Mouse (Mus musculus): ENCODE measurements around the gene Lrrc8a. TPM values are rescaled to one million over a fixed set of nuclear protein-coding genes. Genes with fewer than 3 reads are reported as not detected.

Gene Lrrc8a
- 10 to 100 TPM in 1 of 2 experiments, 1 to 10 TPM in 1; 3.1 to 16.0 TPM for polyA plus RNA-seq (2012; fragmentation: generic; extraction: Trizol)

GRCm38 (mm10) chr2:30237199-30237880 is at the start of gene Lrrc8a:
TSS of gene Lrrc8a (plus strand) at chr2:30237715.

GRCm38 (mm10) chr2:30205629-30206357 is 31.7 kb upstream of the Lrrc8a start, which contains the start of gene Kyat1:
TSS of gene Kyat1 (minus strand) at chr2:30205847.

GRCm38 (mm10) chr2:30240267-30240666 is 2.8 kb downstream of the Lrrc8a start, which contains the start of gene Gm28035:
TSS of gene Gm28035 (plus strand) at chr2:30240567.

GRCm38 (mm10) chr2:30265767-30266253 is 28.3 kb downstream of the Lrrc8a start, which contains the start of gene Phyhd1:
TSS of gene Phyhd1 (plus strand) at chr2:30266203.

GRCm38 (mm10) chr2:30280743-30281142 is 43.2 kb downstream of the Lrrc8a start, which contains the start of gene Gm28038:
TSS of gene Gm28038 (plus strand) at chr2:30281043.

GRCm38 (mm10) chr2:30286192-30287026 is 48.9 kb downstream of the Lrrc8a start, which contains the start of the genes Dolk and Nup188:
TSS of gene Dolk (minus strand) at chr2:30286334.
TSS of gene Nup188 (plus strand) at chr2:30286397.

Other genes with a start within 250 kb of the Lrrc8a start
- 10 to 100 TPM; 24.5 to 44.4 TPM for gene Wdr34, start 188.8 kb upstream of the Lrrc8a start, polyA plus RNA-seq (2012; fragmentation: generic; extraction: Trizol)
- gene Set, start 180.3 kb upstream of the Lrrc8a start, polyA plus RNA-seq (2012; fragmentation: generic; extraction: Trizol), result 10 to 100 TPM; 40.5 to 75.5 TPM
- gene Pkn3, start 160.0 kb upstream of the Lrrc8a start, polyA plus RNA-seq (2012; fragmentation: generic; extraction: Trizol), result 10 to 100 TPM in 1 of 2 experiments, 1 to 10 TPM in 1; 4.4 to 10.5 TPM
- gene Zdhhc12, start 144.1 kb upstream of the Lrrc8a start, polyA plus RNA-seq (2012; fragmentation: generic; extraction: Trizol), result 10 to 100 TPM; 14.7 to 19.7 TPM
- 10 to 100 TPM in 1 of 2 experiments, 1 to 10 TPM in 1; 4.4 to 21.5 TPM for gene Zer1, start 113.1 kb upstream of the Lrrc8a start, polyA plus RNA-seq (2012; fragmentation: generic; extraction: Trizol)
- 10 to 100 TPM; 13.9 to 25.8 TPM for gene Tbc1d13, start 104.0 kb upstream of the Lrrc8a start, polyA plus RNA-seq (2012; fragmentation: generic; extraction: Trizol)
- gene Endog, start 66.2 kb upstream of the Lrrc8a start, polyA plus RNA-seq (2012; fragmentation: generic; extraction: Trizol), result 10 to 100 TPM; 10.4 to 13.7 TPM
- 10 to 100 TPM; 26.1 to 26.9 TPM for gene Spout1, start 59.3 kb upstream of the Lrrc8a start, polyA plus RNA-seq (2012; fragmentation: generic; extraction: Trizol)
- gene Kyat1, start 31.9 kb upstream of the Lrrc8a start, polyA plus RNA-seq (2012; fragmentation: generic; extraction: Trizol), result 1 to 10 TPM; 1.1 to 5.2 TPM
- gene Gm28035, start 2.9 kb downstream of the Lrrc8a start, polyA plus RNA-seq (2012; fragmentation: generic; extraction: Trizol), result under 1 TPM in 1 of 2 experiments, not detected in 1; 0.93 TPM
- 10 to 100 TPM in 1 of 2 experiments, 1 to 10 TPM in 1; 1.5 to 68.0 TPM for gene Phyhd1, start 28.5 kb downstream of the Lrrc8a start, polyA plus RNA-seq (2012; fragmentation: generic; extraction: Trizol)
- gene Gm28038, start 43.3 kb downstream of the Lrrc8a start, polyA plus RNA-seq (2012; fragmentation: generic; extraction: Trizol), result under 1 TPM in 1 of 2 experiments, not detected in 1; 0.13 TPM
- gene Dolk, start 48.6 kb downstream of the Lrrc8a start, polyA plus RNA-seq (2012; fragmentation: generic; extraction: Trizol), result 10 to 100 TPM; 17.9 to 22.9 TPM
- 10 to 100 TPM; 20.9 to 25.4 TPM for gene Nup188, start 48.7 kb downstream of the Lrrc8a start, polyA plus RNA-seq (2012; fragmentation: generic; extraction: Trizol)
- gene Sh3glb2, start 121.6 kb downstream of the Lrrc8a start, polyA plus RNA-seq (2012; fragmentation: generic; extraction: Trizol), result 10 to 100 TPM; 66.1 to 76.8 TPM
- gene Miga2, start 126.5 kb downstream of the Lrrc8a start, polyA plus RNA-seq (2012; fragmentation: generic; extraction: Trizol), result 10 to 100 TPM; 11.1 to 13.4 TPM
- 10 to 100 TPM in 1 of 2 experiments, 1 to 10 TPM in 1; 6.2 to 11.9 TPM for gene Dolpp1, start 154.5 kb downstream of the Lrrc8a start, polyA plus RNA-seq (2012; fragmentation: generic; extraction: Trizol)
- 10 to 100 TPM; 18.0 to 41.9 TPM for gene Crat, start 178.1 kb downstream of the Lrrc8a start, polyA plus RNA-seq (2012; fragmentation: generic; extraction: Trizol)
- 100 to 1,000 TPM; 190 to 281 TPM for gene Ptpa, start 178.3 kb downstream of the Lrrc8a start, polyA plus RNA-seq (2012; fragmentation: generic; extraction: Trizol)
- 10 to 100 TPM; 57.3 to 74.9 TPM for gene Ier5l, start 236.5 kb downstream of the Lrrc8a start, polyA plus RNA-seq (2012; fragmentation: generic; extraction: Trizol)